Mouse (Mus musculus) CH12.LX (cell line): ENCODE results near the gene Slc31a1.

Experiments used
- EP300 ChIP-seq: IDR thresholded peaks from 2 replicates; pipeline ENCODE4 v1.6.1; 2011; ENCODE audit warnings: low read length, improper control_type of control experiment
- ETS1 ChIP-seq: conservative IDR thresholded peaks from 2 replicates; pipeline ENCODE4 v1.6.1; 2012; ENCODE audit warnings: low read depth, mild to moderate bottlenecking, inconsistent platforms, low read length, improper control_type of control experiment, moderate library complexity
- MXI1 ChIP-seq: IDR thresholded peaks from 2 replicates; pipeline ENCODE4 v1.6.1; 2011; ENCODE audit warnings: mild to moderate bottlenecking, low read depth, low read length, improper control_type of control experiment
- POLR2A ChIP-seq: IDR thresholded peaks from 2 replicates; pipeline ENCODE4 v1.6.1; 2011; ENCODE audit warnings: low read depth, mild to moderate bottlenecking, improper control_type of control experiment, low read length
- USF1 ChIP-seq: IDR thresholded peaks from 2 replicates; pipeline ENCODE4 v1.6.1; 2014; ENCODE audit warnings: low read depth, mild to moderate bottlenecking, inconsistent platforms, low read length, improper control_type of control experiment
- USF2 ChIP-seq: conservative IDR thresholded peaks from 2 replicates; pipeline ENCODE4 v1.6.1; 2011; ENCODE audit warnings: low read depth, low read length, improper control_type of control experiment
- ZKSCAN1 ChIP-seq: IDR thresholded peaks from 2 replicates; pipeline ENCODE4 v1.6.1; 2012; ENCODE audit warnings: low read depth, inconsistent platforms, low read length, improper control_type of control experiment, borderline replicate concordance

- no peak for TF ChIP-seq ZKSCAN1
- no peak for TF ChIP-seq USF1
- TF ChIP-seq EP300 = no peak
- no peak for TF ChIP-seq POLR2A
- TF ChIP-seq USF2 = no peak
- no peak for TF ChIP-seq ETS1
- TF ChIP-seq MXI1 = no peak
Observed at GRCm38 (mm10) chr4:62349371-62349770, 11.2 kb upstream of the Slc31a1 start.
